Mouse (Mus musculus) T-cell, adult 2 months (primary cell): ENCODE results near the gene Sptssa.
A peak's percentile ranks its signal among the peaks of the same experiment; 100 is the strongest.
"Not testable (repeated sequence)": the region's sequence is repeated elsewhere in the genome, so short reads cannot be mapped to it uniquely, and the experiment has no call there.

Experiments used
- DNase-seq: peaks from one replicate; pipeline ENCODE4 v3.0.0; 2022; ENCODE audit warnings: low spot score

Gene Sptssa

DNA sequence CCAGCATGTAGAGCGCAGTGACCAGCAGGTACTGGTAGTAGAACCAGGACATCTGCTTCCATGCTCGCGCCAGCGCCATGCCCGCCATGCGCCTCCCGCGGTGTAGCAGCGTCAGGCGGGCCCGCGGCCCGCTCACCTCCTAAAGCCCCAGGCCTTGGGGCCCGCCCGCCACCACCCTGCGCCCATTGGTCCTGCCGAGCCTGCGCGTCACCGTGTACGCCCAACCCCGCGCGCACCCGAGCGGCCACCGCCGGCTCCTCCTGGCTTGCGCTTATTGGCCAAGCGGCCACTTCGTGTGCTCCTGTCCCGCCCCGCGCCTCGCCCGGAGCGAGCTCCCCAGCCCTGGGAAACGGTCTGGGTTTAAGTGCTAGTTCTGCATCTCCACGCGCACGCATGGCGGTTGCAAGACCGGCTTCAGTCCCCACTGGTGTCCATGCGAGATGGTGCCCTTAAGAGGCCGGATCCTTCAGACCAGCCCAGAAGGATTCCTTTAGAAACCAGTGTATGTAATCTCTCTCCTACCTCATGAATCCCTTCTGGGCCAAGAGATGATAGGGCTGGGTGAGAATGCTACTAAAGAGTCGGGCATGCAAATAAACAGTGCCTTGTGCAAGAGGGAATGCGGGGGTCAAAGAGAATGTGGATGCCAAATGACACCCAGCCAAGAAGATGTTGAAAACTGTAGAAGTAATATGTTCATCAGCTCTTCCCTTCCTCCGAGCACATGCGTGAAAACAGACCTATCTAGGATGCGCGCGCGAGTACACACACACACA lies at the start of gene Sptssa:
TSS of gene Sptssa (minus strand) at position 178 of the 776 bp plus-strand sequence.
- DNase-seq, result peak; percentile 95

DNA sequence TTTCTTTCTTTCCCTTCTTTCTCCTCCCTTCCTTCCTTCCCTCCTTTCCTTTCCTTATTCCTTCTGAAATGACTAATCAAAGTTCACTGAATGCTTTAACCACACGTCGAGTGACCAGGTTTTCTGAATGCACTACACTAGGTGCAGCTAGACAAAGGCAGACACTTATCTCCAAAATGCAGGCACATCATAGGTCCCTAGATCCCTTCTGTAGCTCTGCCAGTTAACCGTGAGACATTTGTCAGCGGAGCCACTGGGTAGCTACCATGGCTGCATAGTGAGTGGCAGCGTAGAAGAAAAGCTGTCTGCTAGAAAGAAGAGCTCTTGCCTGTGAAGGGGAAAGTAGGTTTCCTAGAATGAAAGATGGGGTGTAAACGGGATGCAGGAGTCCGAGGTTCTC lies 43.0 kb upstream of the Sptssa start:
- no peak for DNase-seq

DNA sequence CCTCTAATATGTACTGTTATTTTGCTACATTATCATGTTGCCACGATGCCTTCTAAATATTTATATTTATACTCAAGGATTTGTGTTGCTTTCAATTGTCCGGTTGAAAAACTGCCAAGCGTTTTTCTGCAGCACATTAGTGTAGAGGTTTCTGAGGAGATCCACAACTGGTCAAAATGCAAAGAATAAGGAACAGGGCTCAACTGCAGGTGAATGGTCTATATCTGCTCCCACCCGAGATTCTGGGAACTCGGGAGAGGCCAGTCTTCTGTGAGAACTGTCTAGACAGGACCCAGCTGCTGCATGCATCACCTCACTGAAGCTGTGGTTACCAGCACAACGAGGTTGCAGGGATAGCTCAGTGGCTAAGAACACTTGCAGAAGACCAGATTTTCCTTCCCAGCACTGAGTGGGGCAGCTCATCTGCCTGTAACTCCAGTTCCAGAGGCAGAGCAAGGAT lies 41.4 kb upstream of the Sptssa start:
- DNase-seq, result peak; percentile 10

DNA sequence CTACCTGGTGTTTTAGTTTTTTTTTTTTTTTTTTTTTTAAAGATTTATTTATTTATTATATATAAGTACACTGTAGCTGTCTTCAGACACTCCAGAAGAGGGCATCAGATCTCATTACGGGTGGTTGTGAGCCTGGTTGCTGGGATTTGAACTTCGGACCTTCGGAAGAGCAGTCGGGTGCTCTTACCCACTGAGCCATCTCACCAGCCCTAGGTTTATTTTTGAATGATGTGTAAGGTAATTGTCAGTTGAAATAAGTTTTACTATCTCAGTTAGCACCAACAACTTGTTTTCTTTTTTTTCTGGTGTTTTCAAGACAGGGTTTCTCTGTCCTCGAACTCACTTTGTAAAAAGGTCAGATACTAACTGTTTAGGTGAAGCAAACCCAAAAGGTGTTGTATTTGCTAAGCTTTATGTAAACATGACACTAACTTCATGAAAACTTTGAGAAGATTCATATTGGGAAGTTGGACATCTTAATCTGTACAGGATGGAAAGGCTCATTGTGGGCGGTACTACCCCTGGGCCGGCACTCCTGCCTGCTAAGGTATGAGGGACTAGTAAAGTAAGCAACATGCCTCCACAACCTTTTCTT lies 40.7 kb upstream of the Sptssa start:
- DNase-seq, result peak; percentile 64

DNA sequence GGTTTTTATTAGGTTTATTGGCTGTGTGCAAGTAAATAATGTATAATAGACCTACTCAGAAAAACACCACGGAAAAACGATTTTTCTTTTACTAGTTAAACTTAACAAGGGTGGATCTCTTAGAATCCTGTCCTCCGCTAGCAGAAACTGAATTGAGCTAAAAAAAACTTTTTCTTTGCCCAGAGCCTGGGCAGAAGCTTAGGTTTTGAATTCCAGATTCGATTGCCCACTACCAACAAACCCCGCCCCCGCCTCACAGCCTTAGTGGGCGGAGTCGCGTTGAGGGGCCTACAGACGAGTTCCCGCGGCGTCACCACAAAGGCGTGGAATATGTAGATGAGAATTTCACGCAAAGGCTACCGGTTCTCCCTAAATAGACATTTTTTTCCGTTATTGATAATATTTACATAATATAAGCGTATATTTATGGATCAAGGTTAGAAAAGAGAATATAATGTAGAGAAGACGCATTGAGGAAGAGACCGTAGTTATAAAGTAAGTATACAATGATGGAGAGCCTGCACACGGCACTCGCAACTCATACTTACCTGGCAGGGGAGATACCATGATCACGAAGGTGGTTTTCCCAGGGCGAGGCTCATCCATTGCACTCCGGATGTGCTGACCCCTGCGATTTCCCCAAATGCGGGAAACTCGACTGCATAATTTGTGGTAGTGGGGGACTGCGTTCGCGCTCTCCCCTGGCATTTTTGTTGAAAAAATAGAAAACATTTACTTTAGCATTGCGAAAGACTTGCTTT lies 40.0 kb upstream of the Sptssa start:
- DNase-seq, result peak; percentile 93

DNA sequence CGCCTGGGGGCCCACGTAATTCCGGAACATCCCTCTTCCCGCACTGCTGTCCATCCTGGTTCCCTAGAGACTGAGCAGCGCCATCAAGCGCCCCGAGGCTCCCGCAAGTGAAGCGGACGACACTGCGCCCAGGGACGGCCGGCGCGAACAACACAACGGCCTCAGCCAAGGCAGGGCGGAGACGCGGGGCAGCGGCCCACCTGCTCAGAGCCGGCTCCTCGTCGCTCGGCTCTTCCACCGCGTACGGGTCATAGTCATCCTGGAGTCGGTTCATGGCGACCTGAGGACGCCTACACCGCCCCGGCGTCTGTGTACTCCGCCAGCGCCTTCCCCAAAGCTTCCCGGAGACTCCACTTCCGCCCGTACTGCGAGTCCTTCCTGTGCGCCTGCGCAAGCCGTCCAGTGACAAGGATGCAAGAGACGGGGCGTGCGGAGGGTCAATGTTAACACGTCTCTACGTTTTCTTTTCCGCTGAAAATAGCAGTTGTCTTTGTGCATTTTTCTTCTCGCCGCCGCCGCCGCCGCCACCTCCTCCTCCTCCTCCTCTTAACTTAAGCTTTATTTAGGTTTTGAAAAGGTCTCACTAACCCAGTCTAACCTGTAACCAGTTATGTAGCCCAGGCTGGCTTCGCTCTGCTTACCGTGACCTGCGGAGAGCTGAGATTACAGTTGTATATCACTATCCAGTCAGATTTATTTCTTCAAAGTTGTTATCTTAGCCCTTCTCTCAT lies 39.3 kb upstream of the Sptssa start, which contains the start of gene Eapp:
TSS of gene Eapp (minus strand) at position 387 of the 731 bp plus-strand sequence.
- peak; percentile 95 for DNase-seq

DNA sequence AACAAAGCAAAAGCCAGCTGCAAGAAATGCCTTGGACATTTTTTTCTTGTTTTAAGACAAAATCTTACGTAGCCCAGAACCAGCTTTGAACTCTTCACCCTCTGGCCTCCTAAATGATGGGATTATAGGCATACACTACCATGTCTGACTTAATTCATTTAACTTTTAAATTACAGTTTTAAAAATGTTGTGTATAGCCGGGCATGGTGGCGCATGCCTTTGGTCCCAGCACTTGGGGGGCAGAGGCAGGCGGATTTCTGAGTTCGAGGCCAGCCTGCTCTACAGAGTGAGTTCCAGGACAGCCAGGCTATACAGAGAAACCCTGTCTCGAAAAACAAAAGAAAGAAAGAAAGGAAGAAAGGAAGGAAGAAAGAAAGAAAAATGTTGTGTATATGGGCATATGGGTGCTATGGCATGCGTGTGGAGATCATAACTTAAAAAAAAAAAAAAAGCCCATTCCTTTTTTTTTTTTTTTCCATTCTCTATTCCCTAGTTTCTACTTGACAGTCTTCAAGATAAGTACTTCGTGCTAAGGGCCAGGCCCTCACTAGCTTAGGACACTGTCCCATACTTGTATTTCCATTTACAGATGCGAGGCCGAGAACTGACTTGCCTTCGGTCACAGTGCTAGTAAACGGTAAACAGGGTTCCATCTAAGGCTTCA lies 38.6 kb upstream of the Sptssa start:
- no peak for DNase-seq

DNA sequence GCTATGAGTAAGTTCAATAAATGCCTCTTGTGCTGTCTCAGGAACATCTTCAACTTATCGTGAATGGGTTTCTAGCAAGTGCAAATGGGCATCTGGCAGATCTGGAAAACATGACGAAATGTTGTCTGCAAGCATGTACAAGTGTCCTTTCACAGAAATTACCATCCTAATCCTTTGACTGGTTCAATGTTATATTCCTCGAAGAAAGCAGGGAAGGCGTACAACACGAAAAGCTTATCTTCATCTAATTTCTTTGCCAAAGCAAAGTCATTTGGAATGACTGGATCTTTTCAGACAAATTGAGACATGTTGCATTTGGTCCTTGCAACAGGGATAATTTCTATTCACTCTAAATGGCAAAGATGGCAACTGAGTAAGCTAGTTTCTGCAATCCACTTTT lies 32.7 kb upstream of the Sptssa start:
- DNase-seq, result no peak

DNA sequence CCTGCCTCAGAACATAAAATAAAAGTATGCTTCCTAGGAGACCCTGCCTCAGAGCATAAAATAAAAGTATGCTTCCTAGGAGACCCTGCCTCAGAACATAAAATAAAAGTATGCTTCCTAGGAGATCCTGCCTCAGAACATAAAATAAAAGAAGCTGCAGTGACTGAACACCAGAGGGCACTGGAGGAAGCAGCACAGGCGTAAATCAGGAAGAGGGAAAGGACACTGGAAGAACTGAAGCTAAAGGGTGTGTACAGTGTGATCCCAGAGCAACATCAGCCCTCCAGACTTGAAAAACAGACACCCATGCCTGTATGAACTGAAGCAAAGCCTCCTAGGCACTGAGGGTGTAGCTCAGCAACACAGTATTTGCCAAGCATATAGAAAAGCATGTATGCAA lies 26.8 kb upstream of the Sptssa start:
- DNase-seq, result no peak

DNA sequence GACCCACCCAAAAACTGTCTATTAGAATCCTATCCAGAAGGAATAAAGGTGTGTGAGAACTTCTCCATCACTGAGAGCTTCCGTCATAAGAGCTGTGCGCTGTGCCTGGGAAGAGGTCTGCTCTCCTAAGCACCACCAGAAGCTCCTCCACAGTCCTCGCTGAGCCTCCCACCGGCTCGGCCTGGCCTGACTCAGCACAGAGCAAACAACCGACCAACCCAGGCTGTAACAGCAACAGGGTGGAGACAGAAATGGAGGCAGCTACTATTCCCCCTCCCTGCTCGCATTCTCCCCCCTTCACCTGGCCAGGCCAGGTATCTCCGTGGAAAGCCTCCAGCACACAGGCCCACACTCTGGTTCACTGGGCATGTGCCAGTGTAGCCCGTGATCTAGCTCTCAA lies 20.3 kb upstream of the Sptssa start:
- no peak for DNase-seq

DNA sequence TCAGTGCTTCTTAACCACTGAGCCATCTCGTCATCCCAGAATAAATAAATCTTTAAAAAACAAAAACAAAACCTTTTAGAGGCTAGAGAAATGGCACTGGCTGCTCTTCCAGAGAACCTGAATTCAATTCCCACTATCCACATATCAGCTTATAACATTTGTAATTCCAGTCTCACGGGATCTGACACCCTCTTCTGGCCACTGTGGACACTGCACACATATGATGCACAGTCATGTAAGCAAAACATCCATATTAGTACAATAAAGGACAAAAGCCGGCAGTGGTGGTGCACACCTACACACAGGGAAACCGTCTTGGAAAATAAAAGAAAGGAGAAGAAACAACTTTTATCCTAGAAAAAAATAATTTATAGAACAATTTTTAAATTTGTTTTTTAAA lies 19.0 kb upstream of the Sptssa start:
- no peak for DNase-seq

DNA sequence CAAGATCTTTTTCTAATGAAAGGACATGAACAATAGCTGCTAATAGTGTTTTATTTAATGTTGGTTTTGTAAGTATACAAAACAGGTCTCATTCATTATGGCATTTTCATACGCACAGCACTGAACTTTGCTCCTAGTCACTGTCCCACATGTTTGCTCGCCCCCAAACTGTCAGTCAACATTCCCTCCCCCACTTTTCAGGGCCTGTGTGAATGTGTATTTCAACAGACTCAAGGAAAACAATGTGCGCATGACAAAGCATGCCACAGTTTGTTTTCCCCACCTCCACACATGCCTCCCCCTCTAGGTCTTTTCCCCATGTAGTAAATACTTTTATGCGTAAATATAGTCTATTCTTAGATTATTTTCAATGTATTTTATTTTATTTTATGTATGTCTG lies 14.9 kb upstream of the Sptssa start:
- DNase-seq, result no peak

DNA sequence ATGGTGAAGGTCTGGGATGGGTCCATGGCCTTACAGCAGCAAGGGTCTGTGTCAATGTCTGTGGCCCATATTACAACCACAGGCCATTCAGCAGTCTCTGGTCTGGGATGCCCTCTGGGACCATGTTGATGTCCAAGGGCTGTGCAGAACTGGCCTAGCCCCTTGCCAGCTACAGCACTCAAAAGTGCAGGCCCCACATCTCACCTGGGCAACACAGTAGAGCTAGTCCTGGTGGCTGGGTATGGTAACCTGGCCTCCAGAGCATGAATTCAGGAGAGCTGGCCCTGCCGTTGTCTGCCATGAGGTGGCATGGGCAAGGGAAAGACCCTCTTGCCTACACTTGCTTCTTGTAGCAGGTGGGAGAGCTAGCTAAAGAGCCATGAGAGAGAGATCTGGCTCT lies 11.8 kb upstream of the Sptssa start:
- no peak for DNase-seq

DNA sequence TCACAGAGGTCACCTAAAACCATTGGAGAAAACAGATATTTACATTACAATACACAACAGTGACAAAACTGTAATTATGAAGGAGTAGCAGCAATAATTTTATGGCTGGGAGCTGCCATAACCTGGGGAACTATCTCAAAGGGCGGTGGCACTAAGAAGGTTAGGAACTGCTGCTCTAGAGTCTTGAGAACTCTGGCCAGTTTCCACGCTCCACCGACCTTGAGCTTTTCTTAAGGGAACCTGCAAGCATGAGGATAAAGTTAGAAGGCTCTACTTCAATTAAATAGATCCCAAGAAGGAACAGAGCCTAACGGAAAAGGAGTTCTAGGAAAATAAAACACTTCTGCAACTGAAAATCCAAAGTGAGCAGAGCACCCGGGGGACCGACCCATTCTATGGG lies 9.2 kb upstream of the Sptssa start:
- no peak for DNase-seq

DNA sequence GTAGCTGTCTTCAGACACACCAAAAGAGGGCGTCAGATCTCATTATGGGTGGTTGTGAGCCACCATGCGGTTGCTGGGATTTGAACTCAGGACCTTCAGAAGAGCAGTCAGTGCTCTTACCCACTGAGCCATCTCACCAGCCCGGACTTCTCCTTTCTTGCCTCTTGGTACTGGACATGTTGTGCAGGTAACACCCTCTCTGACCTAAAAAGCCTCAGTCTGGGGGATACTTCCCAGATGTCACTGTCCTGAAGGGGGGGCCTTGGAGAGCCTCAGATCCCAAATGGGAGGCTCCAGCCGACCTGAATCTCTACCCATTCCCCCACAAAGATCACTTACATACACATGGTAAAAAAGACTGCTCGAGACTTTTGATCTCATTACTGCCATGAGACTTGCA lies 5.1 kb upstream of the Sptssa start:
- not testable (repeated sequence) for DNase-seq

DNA sequence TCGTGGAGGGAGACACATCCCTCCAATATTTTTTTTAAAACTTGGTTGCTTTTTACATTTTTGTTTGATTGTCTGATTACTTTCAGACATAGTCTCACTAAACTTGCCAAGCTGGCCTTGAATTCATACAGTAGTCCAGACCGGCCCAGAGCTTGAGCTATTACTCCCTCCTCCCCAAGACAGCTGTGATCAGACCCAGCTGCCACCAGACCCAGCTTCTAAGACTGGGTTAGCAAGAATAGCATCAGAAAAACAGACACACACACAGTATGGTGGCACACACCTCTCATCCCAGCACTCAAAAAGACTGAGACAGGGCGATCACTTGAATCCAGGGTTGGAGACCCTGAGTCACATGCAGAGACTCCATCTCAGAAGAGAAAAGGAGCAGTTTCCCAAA lies 3.5 kb upstream of the Sptssa start:
- DNase-seq, result no peak

DNA sequence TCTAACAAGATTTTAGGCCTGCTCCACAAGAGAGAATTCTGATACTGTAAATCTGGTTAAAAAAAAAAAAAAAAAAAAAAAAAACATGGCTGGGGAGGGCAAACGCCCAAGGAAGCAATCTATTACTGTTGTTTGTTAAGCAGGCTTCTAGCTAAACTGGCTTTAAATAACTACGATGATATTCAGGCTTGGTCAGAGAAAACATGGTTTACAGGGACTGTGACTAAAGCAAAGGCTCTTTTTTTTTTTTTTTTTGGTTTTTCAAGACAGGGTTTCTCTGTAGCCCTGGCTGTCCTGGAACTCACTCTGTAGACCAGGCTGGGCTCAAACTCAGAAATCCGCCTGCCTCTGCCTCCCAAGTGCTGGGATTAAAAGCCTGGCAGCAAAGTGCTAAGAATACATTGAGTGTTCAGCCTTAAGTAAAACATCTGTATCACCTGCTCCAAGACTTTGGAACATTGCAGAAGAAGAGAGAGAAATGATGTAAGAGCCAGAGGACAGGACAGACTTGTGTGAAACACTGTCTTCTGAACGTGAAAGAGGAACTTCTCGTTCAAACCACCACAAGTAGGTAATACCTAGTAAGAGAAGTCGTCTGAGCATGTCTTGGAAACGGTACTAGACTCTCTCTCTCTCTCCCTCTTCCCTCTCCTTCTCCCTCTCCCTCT lies 2.2 kb upstream of the Sptssa start:
- DNase-seq, result no peak

DNA sequence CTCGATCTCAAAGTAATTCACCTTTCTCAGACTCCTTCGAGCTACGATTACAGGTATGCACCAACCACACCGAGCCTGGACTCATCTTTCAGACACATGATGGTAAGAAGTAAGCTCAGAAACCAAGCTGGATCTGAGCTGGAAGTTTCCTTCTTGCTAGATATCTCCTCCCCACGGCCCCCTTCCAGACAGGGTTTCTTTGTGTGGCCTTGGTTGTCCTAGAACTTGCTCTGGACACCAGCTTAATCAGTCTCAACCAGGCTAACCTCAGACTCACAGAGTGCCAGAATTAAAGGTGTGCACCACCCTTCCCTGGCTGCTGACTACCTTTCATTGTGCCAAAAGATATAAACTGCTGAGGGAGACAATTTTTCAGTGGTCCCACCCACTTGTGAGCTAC lies 1.6 kb upstream of the Sptssa start:
- DNase-seq, result no peak

DNA sequence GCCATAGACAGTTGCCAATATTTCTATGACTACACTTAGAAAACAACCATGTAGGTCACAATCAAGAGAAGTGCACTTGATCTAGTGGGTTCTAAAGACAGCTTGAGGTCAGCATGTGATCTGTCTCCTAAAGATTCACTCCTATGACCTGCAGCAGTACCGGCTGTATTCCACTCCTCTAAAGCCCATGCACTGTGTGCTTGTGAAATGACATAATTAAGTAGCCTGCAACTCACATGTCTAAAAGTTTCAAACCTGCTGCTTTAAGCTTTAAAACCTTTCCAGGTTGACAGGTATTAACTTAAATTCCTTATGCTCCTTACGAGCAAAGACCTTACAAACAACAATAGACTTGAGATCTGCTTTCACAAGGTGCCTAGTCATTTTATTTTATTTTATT lies 853 bp upstream of the Sptssa start:
- no peak for DNase-seq

DNA sequence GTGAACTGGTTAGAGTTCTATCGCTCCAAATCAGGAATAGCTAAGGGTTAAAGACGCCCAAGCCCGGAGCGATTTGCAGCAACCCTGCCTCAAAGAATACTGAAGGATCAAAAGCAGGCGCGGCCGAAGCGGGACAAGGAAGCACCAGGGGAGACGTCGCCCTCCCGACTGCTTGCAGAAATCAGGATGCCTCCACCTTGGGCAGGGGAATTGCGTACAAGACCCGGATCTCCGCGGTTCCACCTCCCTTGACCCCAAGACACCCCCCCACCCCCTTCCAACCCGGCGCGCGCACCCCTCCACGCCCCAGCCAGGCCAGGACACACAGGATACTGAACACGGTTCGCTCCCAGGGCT lies 356 bp downstream of the Sptssa start:
- DNase-seq, result no peak

DNA sequence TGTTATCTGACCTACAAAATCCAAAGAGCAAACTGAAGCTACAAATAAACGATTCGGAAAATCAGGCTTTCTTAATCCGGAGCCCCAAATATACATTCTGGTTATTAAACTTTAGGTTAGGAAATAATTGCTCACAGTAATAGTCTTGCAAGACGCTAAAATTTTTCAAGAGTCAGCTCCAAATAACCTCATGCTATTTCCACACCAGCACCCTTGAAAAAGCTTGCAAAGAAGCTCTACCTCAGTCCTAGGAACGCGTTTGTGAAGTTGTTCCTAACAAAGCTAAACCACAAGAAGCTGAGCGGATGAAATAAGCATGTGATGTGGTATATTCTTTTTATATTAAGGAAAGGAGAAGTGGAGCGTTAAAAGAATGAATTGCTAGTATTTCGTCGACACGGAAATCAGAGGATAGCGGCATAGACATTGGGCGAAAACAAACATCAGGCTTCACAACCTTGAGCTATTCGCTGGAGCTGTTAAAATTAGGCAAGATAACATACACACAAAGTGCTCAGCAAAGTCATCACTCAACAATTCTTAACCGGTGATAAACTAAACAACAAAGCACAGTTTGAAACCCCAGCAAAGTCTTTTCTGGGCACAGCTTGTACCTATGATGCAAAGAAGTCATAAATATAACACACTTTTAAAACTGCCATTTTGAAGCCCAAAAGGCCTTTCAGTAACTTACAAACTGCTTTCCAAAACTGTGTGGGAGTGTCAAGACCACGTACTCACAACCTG lies 908 bp downstream of the Sptssa start:
- DNase-seq, result peak; percentile 6
